ENCODE assay signal across 20 mouse cellular contexts in the genomic region with DNA sequence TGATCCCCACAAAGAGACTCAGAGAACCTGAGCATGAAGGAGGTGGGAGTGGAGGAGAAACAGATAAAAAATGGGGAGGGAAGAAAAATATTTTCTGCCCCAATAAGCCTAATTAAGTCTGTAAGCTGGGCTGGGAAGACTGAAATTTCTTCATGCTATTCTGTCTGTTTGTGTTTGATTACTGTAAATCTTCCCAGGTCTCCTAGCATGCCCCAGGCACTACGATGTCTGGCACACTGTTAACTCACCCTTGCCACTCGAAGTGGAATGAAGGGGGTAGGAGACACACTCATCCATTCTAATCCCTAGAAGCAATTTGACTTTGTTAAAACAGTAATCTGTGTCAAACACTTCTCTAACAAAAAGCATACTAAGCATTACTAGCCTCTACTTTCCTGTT. TPM values are rescaled to one million over a fixed set of nuclear protein-coding genes. Genes with fewer than 3 reads are reported as not detected.
DNase-seq lines count a peak whose midpoint lies in the region; ATAC-seq and TF ChIP-seq lines count a peak whose summit lies in the region.
"Had no signal": no experiment of that assay in that cellular context is flagged by ENCODE, and none has a peak within 500 bp of the region (broad histone marks: within the 10 kb centered on the region; RNA-seq: fewer than 3 reads in every experiment).

No protein-coding gene starts in this region.

- H3K27me3 ChIP-seq in hindbrain, embryonic 13.5 days, result no peaks in the 10 kb centered on the region
- no peaks in the 10 kb centered on the region for H3K27me3 ChIP-seq in hindbrain, embryonic 11.5 days (ENCODE audit: control insufficient read depth, insufficient read depth, low read length)
- H3K27me3 ChIP-seq in forebrain, postnatal 0 days (ENCODE audit: insufficient read depth, low read length), result no peaks in the 10 kb centered on the region
- H3K27me3 ChIP-seq in midbrain, embryonic 16.5 days (ENCODE audit: control insufficient read depth, insufficient read depth, low read depth, low read length), result no peaks in the 10 kb centered on the region

- H3K36me3 ChIP-seq in hindbrain, embryonic 13.5 days, result no peaks in the 10 kb centered on the region
- H3K36me3 ChIP-seq in hindbrain, embryonic 11.5 days (ENCODE audit: control insufficient read depth, insufficient read depth, low read length), result no peaks in the 10 kb centered on the region
- H3K36me3 ChIP-seq in forebrain, postnatal 0 days (ENCODE audit: insufficient read depth), result no peaks in the 10 kb centered on the region
- no peaks in the 10 kb centered on the region for H3K36me3 ChIP-seq in midbrain, embryonic 16.5 days (ENCODE audit: control insufficient read depth, insufficient read depth, low read length)
- H3K36me3 ChIP-seq: limb, embryonic 10.5 days; liver, embryonic 13.5 days had no signal

- H3K4me1 ChIP-seq in hindbrain, embryonic 13.5 days (replicated peaks), result peaks cover 35% of the 10 kb centered on the region
- H3K4me1 ChIP-seq in hindbrain, embryonic 11.5 days (replicated peaks; ENCODE audit: control insufficient read depth, insufficient read depth, low read length), result no peaks in the 10 kb centered on the region; the same call in 1 of the 2 replicates
- H3K4me1 ChIP-seq in forebrain, postnatal 0 days (ENCODE audit: insufficient read depth), result peaks cover 26% of the 10 kb centered on the region
- H3K4me1 ChIP-seq in midbrain, embryonic 16.5 days (ENCODE audit: control insufficient read depth, insufficient read depth, low read length), result peaks cover 28% of the 10 kb centered on the region

- TF ChIP-seq POLR2A in brain, embryonic 14.5 days (IDR thresholded peaks at IDR 0.05; ENCODE audit: borderline replicate concordance, extremely low read depth, insufficient read depth, insufficient read length, poor library complexity, severe bottlenecking), result no peak

- H3K4me2 ChIP-seq in hindbrain, embryonic 13.5 days, result peak overlapping the region; percentile 64
- H3K4me2 ChIP-seq in hindbrain, embryonic 11.5 days (replicated peaks; ENCODE audit: low read depth, low read length), result no peak overlapping the region
- H3K4me2 ChIP-seq in forebrain, postnatal 0 days (ENCODE audit: low read depth), result peak overlapping the region; percentile 34
- peak overlapping the region; percentile 39; the same call in 1 of the 2 replicates for H3K4me2 ChIP-seq in midbrain, embryonic 16.5 days (ENCODE audit: low read length)
- H3K4me2 ChIP-seq: heart, embryonic 11.5 days; liver, embryonic 13.5 days had no signal

- peak overlapping the region; percentile 91 for H3K27ac ChIP-seq in hindbrain, embryonic 13.5 days
- H3K27ac ChIP-seq in hindbrain, embryonic 11.5 days (ENCODE audit: low read depth, low read length), result no peak overlapping the region
- peak overlapping the region; percentile 86 for H3K27ac ChIP-seq in forebrain, postnatal 0 days (ENCODE audit: low read depth, low read length)
- H3K27ac ChIP-seq in midbrain, embryonic 16.5 days (ENCODE audit: low read length), result peak overlapping the region; percentile 89
- H3K27ac ChIP-seq: gastrocnemius, adult 2 months; limb, embryonic 10.5 days; liver, embryonic 13.5 days had no signal

- WGBS in hindbrain, embryonic 13.5 days, result 39% methylated on average over 2 of the region's 2 CpGs
- 70% methylated on average over 2 of the region's 2 CpGs for WGBS in hindbrain, embryonic 11.5 days
- 2% methylated on average over 2 of the region's 2 CpGs for WGBS in forebrain, postnatal 0 days
- WGBS in midbrain, embryonic 16.5 days, result 20% methylated on average over 2 of the region's 2 CpGs

- H3K9ac ChIP-seq in hindbrain, embryonic 13.5 days, result peak overlapping the region; percentile 53; the same call in 1 of the 2 replicates
- H3K9ac ChIP-seq in hindbrain, embryonic 11.5 days (ENCODE audit: low read depth, low read length), result no peak overlapping the region
- peak overlapping the region; percentile 61; the same call in 1 of the 2 replicates for H3K9ac ChIP-seq in forebrain, postnatal 0 days
- peak overlapping the region; percentile 69; the same call in 1 of the 2 replicates for H3K9ac ChIP-seq in midbrain, embryonic 16.5 days (ENCODE audit: low read depth, low read length)
- H3K9ac ChIP-seq: liver, embryonic 13.5 days had no signal

- no peaks in the 10 kb centered on the region for H3K9me3 ChIP-seq in hindbrain, embryonic 13.5 days
- no peaks in the 10 kb centered on the region for H3K9me3 ChIP-seq in hindbrain, embryonic 11.5 days (ENCODE audit: control insufficient read depth, low read length)
- no peaks in the 10 kb centered on the region for H3K9me3 ChIP-seq in forebrain, postnatal 0 days (ENCODE audit: low read length)
- no peaks in the 10 kb centered on the region for H3K9me3 ChIP-seq in midbrain, embryonic 16.5 days (replicated peaks; ENCODE audit: control insufficient read depth, low read length, poor library complexity, severe bottlenecking)
- H3K9me3 ChIP-seq: limb, embryonic 10.5 days; liver, embryonic 13.5 days; megakaryocyte, embryonic 14.5 days had no signal

- H3K4me3 ChIP-seq in hindbrain, embryonic 13.5 days, result peak overlapping the region; percentile 51; the same call in 1 of the 2 replicates
- no peak overlapping the region for H3K4me3 ChIP-seq in hindbrain, embryonic 11.5 days (ENCODE audit: low read depth, low read length)
- H3K4me3 ChIP-seq in forebrain, postnatal 0 days (ENCODE audit: low read depth, low read length), result peak overlapping the region; percentile 46
- H3K4me3 ChIP-seq in midbrain, embryonic 16.5 days (ENCODE audit: low read depth, low read length), result peak overlapping the region; percentile 48
- H3K4me3 ChIP-seq: erythroblast, embryonic 14.5 days; gastrocnemius, adult 2 months; limb, embryonic 10.5 days; liver, embryonic 13.5 days; megakaryocyte, embryonic 14.5 days had no signal

- no peak for TF ChIP-seq CTCF in brain, embryonic 14.5 days (IDR thresholded peaks at IDR 0.05; ENCODE audit: borderline replicate concordance, extremely low read depth, insufficient read depth, insufficient read length)
- no peak for TF ChIP-seq CTCF in forebrain, postnatal 0 days (IDR thresholded peaks at IDR 0.05; ENCODE audit: low read depth)

- no peak for ATAC-seq in hindbrain, embryonic 13.5 days (ENCODE audit: low FRiP score)
- no peak for ATAC-seq in hindbrain, embryonic 11.5 days (ENCODE audit: low FRiP score)
- no peak for ATAC-seq in forebrain, postnatal 0 days
- ATAC-seq in midbrain, embryonic 16.5 days, result no peak
- ATAC-seq: intestine, embryonic 16.5 days had no signal

- no peak for DNase-seq in hindbrain, embryonic 11.5 days (ENCODE audit: low spot score)
- peak; percentile 49 for DNase-seq in brain, embryonic 14.5 days (ENCODE audit: low read depth)
- DNase-seq in forebrain, postnatal 0 days, result no peak
- DNase-seq in right cerebral cortex, postnatal 25 days, result no peak
- no peak for DNase-seq in cerebellum, postnatal 4 days (ENCODE audit: low spot score in 2 of 2)
- DNase-seq in gastrocnemius, postnatal 25 days, result no peak
- DNase-seq: adrenal gland, adult 2 months; cerebellum, adult 8-10 months; gastrocnemius, adult 2 months; kidney, postnatal 4 days; liver, embryonic 13.5 days; thymus, postnatal 25 days had no signal

RNA-seq across cellular contexts. Expression of a gene that starts 35.3 kb away (rescaled TPM):
- polyA plus RNA-seq in hindbrain, embryonic 13.5 days (2015; fragmentation: Nextera tagmentation; extraction: Ambion mirVana), result 19.8 and 23.6 TPM in 2 replicates
- 11.6 and 22.5 TPM in 2 replicates for polyA plus RNA-seq in hindbrain, embryonic 11.5 days (2014; fragmentation: Nextera tagmentation; extraction: Ambion mirVana)
- polyA plus RNA-seq in brain, embryonic 14.5 days (2012; rRNA removed), result 40.0 and 61.9 TPM in 2 replicates
- total RNA-seq in forebrain, postnatal 0 days (2014; rRNA removed), result 91.7 and 98.7 TPM in 2 replicates
- 6.5 and 12.2 TPM in 2 replicates for polyA plus RNA-seq in forebrain, postnatal 0 days (2015; fragmentation: Nextera tagmentation; extraction: Ambion mirVana)
- 22.1 and 23.6 TPM in 2 replicates for polyA plus RNA-seq in midbrain, embryonic 16.5 days (2015; fragmentation: Nextera tagmentation; extraction: Ambion mirVana)
- 10 to 100 TPM; 49.0 to 51.4 TPM for total RNA-seq in gastrocnemius, postnatal 25 days (2021)

RNA-seq across cellular contexts. Expression of a gene that starts 44.6 kb away (rescaled TPM):
- 11.0 and 11.5 TPM in 2 replicates for polyA plus RNA-seq in hindbrain, embryonic 13.5 days (2015; fragmentation: Nextera tagmentation; extraction: Ambion mirVana)
- polyA plus RNA-seq in hindbrain, embryonic 11.5 days (2014; fragmentation: Nextera tagmentation; extraction: Ambion mirVana), result 16.9 and 19.2 TPM in 2 replicates
- 22.0 and 27.7 TPM in 2 replicates for polyA plus RNA-seq in brain, embryonic 14.5 days (2012; rRNA removed)
- 6.0 and 6.2 TPM in 2 replicates for total RNA-seq in forebrain, postnatal 0 days (2014; rRNA removed)
- 6.8 and 7.5 TPM in 2 replicates for polyA plus RNA-seq in forebrain, postnatal 0 days (2015; fragmentation: Nextera tagmentation; extraction: Ambion mirVana)
- polyA plus RNA-seq in midbrain, embryonic 16.5 days (2015; fragmentation: Nextera tagmentation; extraction: Ambion mirVana), result 11.2 TPM in 2 replicates
- 1 to 10 TPM; 1.0 to 1.4 TPM for total RNA-seq in gastrocnemius, postnatal 25 days (2021)
- total RNA-seq: neutrophil, adult 5-6 weeks had no signal
- polyA plus RNA-seq: erythroblast, embryonic 14.5 days had no signal
